Mouse (Mus musculus) testis, postnatal 14 days (tissue): Measurements from ENCODE around the gene Rhbdf2.
"Not testable (repeated sequence)": the region's sequence is repeated elsewhere in the genome, so short reads cannot be mapped to it uniquely, and the experiment has no call there.

Source experiments
- DNase-seq: peaks from one replicate; pipeline ENCODE4 v3.0.0; 2021; ENCODE audit warnings: low spot score

Gene Rhbdf2

DNA sequence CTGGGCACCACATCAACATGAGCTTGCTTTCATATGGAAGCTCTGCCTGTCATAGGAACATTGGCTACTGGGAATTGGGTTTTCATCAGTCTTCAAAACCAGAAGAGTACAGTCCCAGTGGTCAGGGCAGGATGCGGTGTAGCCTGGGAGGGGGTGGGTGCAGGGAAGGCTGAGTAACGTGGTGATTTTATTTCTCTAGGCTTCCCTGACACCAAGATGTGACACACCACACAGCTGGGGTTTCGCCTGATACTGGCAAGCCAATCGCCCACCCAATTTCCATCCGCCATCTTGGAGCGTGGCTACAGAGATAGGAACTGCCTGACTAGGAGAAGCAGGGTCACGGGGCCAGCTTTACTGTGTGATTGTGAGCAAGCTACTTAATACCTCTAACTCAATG, 8.2 kb downstream of the Rhbdf2 start:
- no peak for DNase-seq

DNA sequence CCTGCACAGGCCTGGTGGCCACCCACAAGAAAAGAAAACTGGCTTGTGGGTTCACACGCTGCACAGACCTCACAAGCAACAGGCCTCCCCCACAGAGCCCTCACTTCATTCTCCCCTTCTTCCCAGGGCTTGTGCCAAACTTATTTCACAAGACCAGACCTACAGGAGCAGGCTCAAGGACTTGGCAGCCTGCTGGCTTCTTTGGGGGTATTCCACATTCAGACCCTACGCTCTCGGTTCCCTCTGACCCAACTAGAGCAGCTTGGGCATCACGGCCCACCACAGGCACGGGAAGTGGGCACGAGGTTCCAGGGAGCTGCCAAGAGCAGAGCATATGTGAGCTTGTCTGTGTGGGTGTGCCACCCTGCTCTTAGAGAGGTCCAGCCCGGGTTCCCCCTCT, 9.2 kb downstream of the Rhbdf2 start:
- DNase-seq: no peak

DNA sequence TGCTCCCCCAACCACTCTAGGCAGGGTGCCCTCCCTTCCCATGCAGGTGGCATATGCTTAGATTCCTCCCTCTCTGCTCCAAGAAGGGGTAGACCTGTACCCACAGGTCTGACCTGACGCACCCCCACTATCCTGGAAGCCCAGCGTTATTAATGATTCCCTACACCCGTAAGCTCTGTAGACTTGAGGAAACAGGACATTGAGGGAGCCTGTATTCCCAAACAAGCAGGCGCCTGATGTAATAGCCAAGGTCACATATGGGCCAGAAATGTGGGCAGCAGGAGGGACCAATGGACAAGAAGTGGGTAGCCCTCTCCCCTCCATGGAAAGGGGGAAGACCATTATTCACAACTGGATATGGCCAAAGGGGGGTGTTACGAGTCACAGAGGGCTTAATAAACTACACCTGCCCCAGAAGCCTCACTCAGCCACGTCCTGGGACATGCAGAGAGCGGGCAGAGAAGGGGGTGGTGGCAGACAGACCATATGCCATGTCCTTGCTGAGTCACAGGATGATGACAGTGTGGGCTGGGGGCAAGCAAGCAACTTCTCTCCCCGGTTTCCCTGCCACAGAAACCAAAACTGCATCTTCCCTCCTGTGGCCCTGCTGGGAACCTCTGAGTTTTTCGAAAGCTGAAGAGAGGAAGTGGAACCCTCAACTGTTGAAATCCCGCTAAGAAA, 10.2 kb downstream of the Rhbdf2 start:
- no peak for DNase-seq

DNA sequence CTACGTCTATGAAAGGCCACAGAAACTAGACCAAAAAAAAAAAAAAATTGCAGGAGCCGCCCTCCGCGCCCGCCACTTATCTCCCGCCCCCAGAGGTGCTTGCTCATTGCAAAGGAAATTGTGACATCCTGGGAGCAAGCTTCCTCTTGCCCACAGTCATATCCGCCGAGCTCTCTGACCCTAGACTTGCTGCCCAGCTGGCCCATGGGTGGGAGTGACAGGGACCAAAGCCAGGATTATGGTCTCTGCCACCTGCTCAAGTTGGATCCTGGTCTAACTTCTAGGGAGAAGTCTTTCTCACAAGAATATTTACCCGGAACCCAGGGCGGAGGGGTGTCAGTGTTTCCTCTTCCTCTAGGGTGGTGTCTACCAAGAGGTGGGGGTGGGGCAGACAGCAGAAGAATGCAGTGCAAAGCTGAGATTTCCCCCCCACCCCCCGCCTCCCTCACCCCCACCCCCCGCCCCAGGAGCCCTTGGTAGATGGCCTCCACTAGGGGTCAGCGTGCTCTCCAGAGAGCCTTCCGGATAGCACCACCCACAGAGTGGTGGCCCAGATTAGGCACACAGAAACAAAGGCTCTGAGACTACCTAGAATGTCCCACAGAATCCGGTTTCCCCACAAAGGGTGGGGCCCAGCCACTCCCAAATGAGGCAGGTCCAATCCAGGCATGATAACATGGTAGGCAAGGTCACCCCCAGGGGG, 10.9 kb downstream of the Rhbdf2 start:
- no peak for DNase-seq

DNA sequence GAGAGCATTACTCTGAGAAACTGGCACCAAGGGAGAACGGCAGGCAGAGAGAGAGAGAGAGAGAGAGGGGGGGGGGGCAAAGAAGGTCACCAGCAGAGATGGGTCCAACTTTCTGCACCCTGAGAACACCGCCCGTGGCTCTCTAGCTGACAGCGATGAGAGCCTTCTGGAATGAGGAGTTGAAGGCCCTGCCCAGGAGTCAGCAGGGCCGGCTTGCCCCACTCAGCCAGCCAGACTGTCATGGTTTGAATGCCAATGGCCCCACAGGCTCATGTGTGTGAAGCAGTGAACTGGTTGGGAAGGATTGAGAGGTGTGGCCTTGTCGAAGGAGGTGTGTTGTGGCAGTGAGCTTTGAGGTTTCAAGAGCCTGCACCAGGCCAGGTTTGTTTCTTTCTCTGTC, 13.6 kb downstream of the Rhbdf2 start:
- DNase-seq: no peak

DNA sequence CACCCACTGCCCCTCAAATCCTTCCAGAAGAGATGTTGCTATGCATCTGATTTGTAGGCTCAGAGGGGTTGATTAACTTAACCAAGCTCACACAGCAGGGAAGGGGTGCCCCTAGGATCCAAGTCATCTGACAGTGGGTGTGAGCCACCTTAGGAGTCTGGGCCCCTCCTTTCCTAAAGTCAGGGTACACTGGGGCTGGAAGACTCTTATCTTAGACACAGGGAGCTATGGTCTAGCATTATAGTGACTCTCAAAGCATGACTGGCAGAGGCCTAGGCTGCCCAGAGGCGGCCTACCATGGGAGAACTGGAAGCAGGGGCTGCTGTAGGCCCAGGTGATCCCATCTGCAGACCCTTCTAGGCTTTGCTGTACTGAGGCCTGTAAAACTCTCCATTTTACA, 14.3 kb downstream of the Rhbdf2 start:
- no peak for DNase-seq

DNA sequence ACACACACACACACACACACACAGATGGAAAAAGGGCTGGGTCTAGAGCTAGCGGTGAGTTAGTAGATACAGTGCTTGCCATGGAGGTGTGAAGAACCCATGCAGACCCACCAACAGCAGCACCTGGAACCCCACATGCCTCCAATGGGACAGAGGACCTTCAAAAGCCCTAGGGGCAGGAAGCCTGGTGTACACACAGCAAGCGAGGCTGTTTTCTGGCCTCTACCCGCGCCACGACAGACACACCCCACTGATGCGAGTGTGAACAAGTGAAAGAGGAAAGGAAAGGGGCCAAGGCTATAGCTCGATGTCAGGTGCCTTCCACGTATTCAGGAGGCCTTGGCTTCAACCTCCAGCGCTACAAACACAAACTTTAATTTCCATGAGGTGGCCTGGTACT, 14.9 kb downstream of the Rhbdf2 start:
- DNase-seq: no peak

DNA sequence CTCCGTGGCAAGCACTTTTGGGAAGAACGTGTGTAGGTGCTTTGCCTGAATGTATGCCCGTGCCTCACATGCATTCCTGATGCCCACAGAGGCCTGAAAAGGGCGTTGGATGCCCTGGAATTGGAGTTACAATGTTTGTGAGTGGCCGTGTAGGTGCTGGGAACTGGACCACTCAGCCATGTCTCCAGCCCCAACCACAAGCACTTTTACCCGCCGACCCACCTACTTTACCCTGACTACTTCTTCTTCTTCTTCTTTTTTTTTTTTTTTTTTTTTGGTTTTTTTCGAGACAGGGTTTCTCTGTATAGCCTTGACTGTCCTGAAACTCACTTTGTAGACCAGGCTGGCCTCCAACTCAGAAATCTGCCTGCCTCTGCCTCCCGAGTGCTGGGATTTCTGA, 15.7 kb downstream of the Rhbdf2 start:
- not testable (repeated sequence) for DNase-seq

DNA sequence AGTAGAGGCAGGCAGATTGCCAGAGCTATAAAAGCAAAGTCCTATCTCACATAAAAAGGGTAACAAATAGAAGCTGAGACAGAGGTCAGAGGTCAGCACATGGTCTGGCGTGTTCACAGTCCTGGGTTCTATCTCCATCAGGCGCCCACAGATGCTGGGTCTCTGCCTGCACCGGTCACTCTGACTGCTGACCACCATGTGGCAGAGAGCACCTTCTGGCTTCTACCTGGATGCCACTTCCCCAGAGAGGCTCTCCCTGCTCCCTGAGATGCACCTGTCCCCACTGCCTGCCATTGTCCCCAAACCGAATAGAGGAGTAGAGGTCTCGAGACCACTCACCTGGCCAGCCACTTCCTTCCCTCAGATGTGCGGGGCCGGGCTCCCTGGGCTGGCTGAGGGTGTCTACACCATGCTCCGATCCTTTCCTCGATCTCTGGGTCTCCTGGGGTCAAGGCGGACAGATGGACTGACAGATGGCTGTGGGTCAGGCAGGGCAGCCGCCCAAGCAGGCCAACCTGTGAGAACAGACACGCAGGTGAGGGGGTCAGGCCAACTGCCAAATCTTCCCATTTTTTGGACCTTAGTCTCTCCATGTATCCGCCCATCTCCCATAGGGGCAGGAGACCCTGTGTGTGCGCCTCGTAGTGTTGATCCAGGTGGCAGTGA, 16.7 kb downstream of the Rhbdf2 start:
- no peak for DNase-seq

DNA sequence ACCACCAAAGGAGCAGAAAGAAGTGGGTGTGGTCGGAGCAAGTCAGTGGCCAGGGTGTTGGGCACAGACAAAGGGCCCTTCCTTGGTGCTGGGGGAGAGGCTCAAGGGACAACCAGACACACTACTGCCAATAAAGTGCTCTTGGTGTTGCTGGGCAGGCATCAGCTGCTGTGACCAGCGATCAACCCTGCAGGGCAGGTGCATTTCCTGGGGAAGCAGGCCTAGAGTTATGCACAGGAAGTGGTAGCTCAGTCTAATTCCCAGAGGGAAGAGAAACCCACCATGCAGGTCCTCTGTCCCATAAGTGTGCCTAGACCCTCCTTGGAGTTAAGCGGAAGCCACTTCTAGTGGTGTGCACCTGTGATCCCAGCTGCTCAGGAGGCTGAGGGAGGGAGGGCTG, 19.1 kb downstream of the Rhbdf2 start:
- DNase-seq: no peak

DNA sequence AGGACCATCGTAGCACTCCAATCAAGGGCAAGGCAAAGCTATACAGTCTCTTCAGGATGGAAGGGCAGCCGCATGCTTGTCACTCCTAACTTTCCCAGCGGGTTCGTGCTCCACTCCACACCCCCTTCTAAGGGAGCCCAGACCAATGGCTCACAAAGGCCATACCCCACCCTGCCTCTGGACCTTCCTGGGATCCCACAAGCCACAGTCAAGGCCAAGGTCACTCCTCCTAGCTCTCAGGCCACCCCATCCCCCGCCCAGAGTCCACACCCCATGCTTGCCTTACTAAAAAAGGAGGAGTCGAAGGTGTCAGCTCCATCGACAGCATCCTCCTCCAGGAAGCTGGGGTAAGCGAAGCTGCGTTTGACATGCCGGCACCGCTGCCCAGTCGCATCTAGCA, 22.7 kb downstream of the Rhbdf2 start:
- DNase-seq: no peak

DNA sequence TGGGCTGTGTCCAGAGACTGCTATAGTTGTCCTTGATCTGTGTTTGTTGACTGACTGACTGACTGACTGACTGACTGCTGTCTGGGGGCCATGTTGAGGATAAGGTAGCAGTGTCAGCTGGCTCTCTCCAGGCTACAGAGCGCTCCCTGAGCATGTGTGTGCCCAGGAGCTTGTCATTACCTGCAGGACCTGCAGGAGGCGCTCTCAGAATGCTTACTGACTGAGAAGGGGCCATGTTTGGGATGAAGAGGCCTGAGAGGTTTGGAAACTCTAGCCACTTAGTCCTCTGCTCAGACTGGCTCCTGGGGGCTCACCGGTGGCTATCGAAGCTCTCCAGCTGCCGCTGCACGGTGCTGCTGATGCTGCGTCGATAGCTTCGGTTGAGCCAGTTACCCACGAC, 23.5 kb downstream of the Rhbdf2 start:
- DNase-seq: no peak

DNA sequence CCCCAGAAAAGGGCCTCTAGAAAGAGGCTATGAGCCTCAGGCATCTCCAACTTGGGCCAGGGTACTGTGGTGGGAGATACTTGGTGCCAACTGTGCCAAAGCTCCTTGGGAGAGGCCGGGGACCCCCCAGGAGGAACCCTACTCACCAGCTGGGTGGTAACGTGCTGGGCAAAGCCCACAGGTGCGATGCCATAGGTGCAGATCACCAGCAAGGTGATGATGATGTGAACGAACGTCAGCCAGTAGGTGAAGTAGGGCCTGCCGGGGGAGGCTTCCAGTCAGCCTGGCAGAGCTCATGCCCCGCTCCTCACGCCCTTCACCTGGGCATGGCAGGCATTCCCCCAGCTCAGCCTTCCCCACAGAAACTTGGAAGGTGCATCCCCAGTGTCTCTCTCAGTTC, 24.8 kb downstream of the Rhbdf2 start:
- no peak for DNase-seq

DNA sequence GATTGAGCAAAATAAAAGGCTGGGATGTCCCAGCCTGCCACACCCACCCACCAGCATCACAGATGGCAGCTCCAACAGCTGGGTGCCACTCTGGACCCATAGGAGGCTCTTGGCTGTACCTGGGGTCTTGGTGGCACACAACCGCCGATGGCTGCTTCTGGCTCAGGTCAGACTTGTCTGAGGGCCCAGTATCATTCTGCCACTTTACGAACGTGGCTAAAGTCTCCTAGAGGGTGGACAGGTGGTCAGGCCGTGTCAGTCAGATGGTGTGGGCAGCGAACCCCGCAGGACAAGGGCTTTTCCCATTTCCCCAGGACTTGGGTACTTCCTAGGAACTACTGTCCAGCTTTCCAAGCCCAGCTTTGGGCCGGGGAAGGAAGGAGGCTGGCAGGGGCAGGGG, 25.7 kb downstream of the Rhbdf2 start:
- no peak for DNase-seq

DNA sequence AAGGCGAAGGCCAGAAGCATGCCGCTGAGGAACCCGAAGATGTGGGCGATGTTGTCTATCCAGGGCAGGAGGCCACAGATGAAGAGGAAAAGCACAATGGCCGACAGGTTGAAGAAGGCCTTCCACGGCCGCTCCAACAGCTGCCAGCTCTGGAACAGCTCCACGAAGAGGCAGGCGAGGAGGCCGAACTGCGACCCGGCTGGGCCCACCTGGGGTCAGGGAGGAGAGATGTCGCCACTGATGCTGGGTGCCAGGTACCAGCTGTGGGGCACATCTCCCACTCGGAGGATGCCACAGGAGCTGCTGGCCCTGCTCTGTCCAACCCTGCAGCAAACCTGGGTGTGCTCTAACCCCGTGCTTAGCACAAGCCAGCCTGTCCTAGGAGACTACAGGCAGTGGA, 27.6 kb downstream of the Rhbdf2 start:
- no peak for DNase-seq

DNA sequence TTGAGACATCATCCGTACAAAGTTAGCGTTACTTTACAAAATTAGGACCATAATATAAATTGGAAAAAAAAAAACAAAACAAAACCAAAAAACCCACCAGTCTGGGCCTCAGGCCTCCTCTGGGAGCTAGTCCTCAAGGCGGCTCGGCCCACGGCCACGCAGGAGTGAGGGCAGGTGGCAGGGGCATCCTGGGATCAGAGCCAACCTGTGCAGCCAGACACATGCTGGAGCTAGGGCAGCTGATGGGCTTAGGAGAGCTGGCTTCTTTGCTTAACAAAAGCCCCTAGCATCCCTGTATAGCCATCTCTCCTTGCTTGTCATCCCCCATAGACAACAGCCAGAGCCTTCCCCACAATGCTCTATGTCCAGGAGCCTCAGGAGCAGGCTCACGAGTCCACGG, 28.6 kb downstream of the Rhbdf2 start:
- no peak for DNase-seq

DNA sequence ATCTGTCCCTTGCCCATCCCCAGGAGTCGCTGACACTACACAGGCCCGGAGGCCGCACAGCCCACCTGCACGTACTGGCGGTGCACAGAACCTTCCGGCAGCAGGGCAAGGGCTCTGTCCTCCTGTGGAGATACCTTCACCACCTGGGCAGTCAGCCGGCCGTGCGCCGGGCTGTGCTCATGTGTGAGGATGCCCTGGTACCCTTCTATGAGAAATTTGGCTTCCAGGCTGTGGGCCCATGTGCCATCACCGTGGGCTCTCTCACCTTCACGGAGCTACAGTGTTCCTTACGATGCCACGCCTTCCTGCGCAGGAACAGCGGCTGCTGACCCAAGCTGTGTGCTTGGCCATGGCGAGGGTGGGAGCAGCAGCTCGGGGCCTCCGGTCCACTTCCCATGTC, 30.1 kb downstream of the Rhbdf2 start:
- DNase-seq: no peak

DNA sequence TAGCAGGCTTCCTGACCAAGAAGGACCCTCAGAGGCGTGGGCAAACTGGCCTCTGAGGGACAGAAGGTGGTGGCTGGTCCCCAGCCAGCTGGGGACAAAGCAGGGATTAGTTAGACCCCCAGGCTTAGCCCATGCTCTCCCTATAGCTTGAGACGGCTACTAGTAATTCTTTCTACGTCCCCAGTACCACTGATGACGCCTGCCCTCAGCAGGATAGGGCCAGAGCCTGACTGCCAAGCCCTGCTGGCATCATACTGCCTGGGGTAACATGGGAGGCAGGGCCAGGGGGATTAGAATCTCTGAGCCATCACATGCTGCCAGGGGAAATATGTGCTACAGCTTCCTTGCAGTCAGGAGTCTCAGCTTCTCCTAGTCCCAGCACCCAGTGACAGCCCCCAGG, 33.5 kb downstream of the Rhbdf2 start:
- no peak for DNase-seq

DNA sequence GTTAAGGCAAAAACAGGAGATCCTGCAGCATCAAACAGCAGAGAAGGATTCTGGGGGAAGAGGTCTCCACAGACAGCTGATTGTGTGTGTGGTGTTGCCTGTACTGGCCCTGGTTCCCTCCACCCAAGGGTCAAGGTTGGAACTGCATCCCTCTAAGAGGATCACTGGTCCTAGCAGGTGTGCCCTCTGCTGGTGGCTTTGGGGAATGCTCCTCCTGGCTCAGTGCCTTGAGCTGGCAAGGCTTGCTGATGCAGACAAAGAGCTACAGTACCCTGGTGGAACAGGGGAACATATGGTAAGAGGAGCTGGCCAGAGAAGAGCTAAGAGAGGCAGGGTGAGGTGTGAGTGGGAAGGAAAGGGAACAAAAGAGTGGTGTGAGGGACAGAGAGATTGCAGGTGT, 34.4 kb downstream of the Rhbdf2 start:
- peak; percentile 86 for DNase-seq

DNA sequence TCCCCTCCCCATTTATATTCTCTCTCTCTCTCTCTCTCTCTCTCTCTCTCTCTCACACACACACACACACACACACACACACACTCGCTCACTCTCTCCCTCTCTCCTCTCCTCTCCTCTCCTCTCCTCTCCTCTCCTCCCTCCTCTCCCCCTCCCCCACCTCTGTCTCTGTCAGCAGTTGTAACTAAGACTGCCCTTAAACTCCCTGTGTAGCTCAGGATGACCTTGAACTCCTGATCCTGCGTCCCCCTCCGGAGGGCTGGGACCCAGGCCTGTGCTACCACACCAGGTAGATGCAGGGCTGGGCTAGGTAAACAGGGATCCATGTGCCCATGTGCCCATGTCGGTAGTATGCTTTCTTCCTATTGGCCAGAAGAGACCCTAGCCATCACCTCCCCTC, 35.2 kb downstream of the Rhbdf2 start:
- no peak for DNase-seq

DNA sequence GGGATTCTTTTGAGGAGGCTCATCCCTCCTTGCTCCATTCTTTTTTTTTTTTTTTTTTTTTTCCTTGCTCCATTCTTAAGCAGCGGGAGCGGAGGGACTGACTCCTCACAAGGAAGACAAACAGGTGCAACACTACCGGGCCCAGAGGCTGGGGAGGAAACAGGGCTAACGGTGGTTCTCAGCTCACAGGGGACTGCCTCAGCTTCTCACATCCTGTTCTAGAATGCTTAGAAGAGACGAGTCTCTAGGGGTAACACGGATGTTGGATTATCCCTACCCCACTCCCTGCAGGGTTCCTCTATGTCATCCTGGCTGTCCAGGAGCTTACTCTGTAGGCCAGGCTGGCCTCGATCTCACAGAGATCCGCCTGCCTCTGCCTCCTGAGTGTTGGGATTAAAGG, 37.2 kb downstream of the Rhbdf2 start:
- no peak for DNase-seq

DNA sequence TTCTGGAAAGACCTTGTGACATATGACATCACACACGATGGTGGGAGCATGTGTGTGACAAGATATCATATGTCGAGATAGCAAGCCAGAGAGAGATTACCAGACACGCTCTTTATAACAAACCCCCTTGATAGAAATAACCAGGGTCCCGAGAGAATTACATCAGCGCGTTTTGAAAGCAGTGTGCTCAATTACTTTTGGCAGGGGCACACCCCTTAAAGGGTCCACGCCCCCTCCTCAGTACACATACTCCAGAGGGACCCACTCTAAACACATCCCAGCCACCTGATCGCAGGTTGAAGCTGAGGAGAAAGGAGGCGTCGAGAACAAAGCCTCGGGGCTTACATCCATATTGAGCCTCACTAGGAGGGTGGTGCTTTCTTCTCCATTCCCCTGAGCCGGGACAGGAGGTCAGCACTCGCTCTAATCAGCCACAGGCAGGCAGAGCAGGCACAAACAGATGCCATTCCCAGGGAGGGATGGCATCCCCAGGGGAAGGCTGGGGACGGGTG, 37.7 kb downstream of the Rhbdf2 start:
- DNase-seq: no peak
